Comparison of ENCODE assay signal across 15 mouse cellular contexts in the genomic region with DNA sequence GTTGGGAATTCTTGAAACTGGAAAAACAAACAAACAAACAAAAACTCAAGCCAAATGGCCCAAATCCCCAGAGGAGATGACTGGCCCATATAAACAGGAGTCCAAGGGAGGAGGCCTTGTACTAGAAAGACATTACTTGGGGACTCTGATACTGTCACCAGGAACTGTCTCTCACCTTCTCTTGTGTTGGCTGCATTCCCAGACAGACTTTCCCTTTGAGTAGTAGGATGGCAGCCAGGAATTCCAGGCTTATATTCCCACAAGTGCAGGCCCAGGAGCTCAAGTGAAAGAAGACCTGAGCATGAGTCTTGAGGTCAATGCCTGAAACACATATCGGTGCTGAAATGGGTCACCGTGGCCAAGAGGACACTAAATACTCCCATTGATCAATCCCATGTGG. TPM values are rescaled to one million over a fixed set of nuclear protein-coding genes. Genes with fewer than 3 reads are reported as not detected.
DNase-seq lines count a peak whose midpoint lies in the region; ATAC-seq and TF ChIP-seq lines count a peak whose summit lies in the region.
"Had no signal": no experiment of that assay in that cellular context is flagged by ENCODE, and none has a peak within 500 bp of the region (broad histone marks: within the 10 kb centered on the region; RNA-seq: fewer than 3 reads in every experiment).

No protein-coding gene starts in this region.

- no peak overlapping the region for H3K27ac ChIP-seq in forebrain, embryonic 14.5 days (ENCODE audit: low read depth, low read length)
- H3K27ac ChIP-seq in forebrain, embryonic 16.5 days (ENCODE audit: low read length): no peak overlapping the region
- H3K27ac ChIP-seq in heart, embryonic 13.5 days (replicated peaks): peak overlapping the region; percentile 25; the same call in 1 of the 2 replicates
- no peak overlapping the region for H3K27ac ChIP-seq in left cerebral cortex, adult 2 months
- peak overlapping the region; percentile 36; the same call in 1 of the 2 replicates for H3K27ac ChIP-seq in heart, embryonic 16.5 days (ENCODE audit: low read length)
- H3K27ac ChIP-seq: forebrain, embryonic 10.5 days; liver, embryonic 13.5 days; stomach, embryonic 15.5 days had no signal

- no peaks in the 10 kb centered on the region for H3K36me3 ChIP-seq in forebrain, embryonic 14.5 days (ENCODE audit: control insufficient read depth, insufficient read depth, low read length)
- no peaks in the 10 kb centered on the region for H3K36me3 ChIP-seq in forebrain, embryonic 16.5 days (ENCODE audit: control insufficient read depth, insufficient read depth)
- H3K36me3 ChIP-seq in heart, embryonic 13.5 days: no peaks in the 10 kb centered on the region
- H3K36me3 ChIP-seq in heart, embryonic 16.5 days (ENCODE audit: control insufficient read depth, insufficient read depth): no peaks in the 10 kb centered on the region
- H3K36me3 ChIP-seq: forebrain, embryonic 10.5 days; liver, embryonic 13.5 days; stomach, embryonic 15.5 days had no signal

- no peaks in the 10 kb centered on the region for H3K9me3 ChIP-seq in forebrain, embryonic 14.5 days (replicated peaks; ENCODE audit: control insufficient read depth, low read length)
- no peaks in the 10 kb centered on the region for H3K9me3 ChIP-seq in forebrain, embryonic 16.5 days (ENCODE audit: control insufficient read depth, low read length)
- no peaks in the 10 kb centered on the region for H3K9me3 ChIP-seq in heart, embryonic 13.5 days
- no peaks in the 10 kb centered on the region for H3K9me3 ChIP-seq in heart, embryonic 16.5 days (replicated peaks; ENCODE audit: control insufficient read depth, low read length)
- H3K9me3 ChIP-seq: forebrain, embryonic 10.5 days; liver, embryonic 13.5 days; stomach, embryonic 15.5 days had no signal

- DNase-seq in forebrain, embryonic 14.5 days (ENCODE audit: low spot score): peak; percentile 72
- no peak for DNase-seq in heart, postnatal 14 days
- peak; percentile 43 to 70 for DNase-seq in left cerebral cortex, postnatal 25 days (ENCODE audit: low spot score in 2 of 2)
- no peak for DNase-seq in left cerebral cortex, adult 2 months (ENCODE audit: extremely low spot score in 1 of 2, low spot score in 2 of 2)
- DNase-seq: adrenal gland, postnatal 10 days; cerebellum, adult 8-10 months; gastrocnemius, postnatal 10 days; liver, embryonic 13.5 days; midbrain, embryonic 14.5 days had no signal

- no peak for ATAC-seq in forebrain, embryonic 14.5 days
- no peak for ATAC-seq in forebrain, embryonic 16.5 days
- no peak for ATAC-seq in heart, embryonic 13.5 days (ENCODE audit: extremely low read depth, insufficient number of reproducible peaks, low FRiP score, low TSS enrichment)
- ATAC-seq in heart, embryonic 16.5 days (replicated peaks; ENCODE audit: extremely low read depth, insufficient read depth, low FRiP score): no peak
- ATAC-seq in megakaryocyte, adult 5-6 weeks (ENCODE audit: poor library complexity, severe bottlenecking): no peak

- TF ChIP-seq CTCF in left cerebral cortex, adult 2 months (IDR thresholded peaks at IDR 0.05): no peak

- H3K9ac ChIP-seq in forebrain, embryonic 14.5 days (ENCODE audit: low read length): no peak overlapping the region
- H3K9ac ChIP-seq in forebrain, embryonic 16.5 days (replicated peaks; ENCODE audit: low read depth, low read length): no peak overlapping the region
- no peak overlapping the region for H3K9ac ChIP-seq in heart, embryonic 13.5 days
- no peak overlapping the region for H3K9ac ChIP-seq in heart, embryonic 16.5 days (ENCODE audit: low read length)
- H3K9ac ChIP-seq: liver, embryonic 13.5 days; stomach, embryonic 15.5 days had no signal

- intact Hi-C loops in heart, postnatal 14 days (cut with DNase I): no loop called here
- intact Hi-C loops in left cerebral cortex, postnatal 25 days (cut with DNase I): no loop called here
- intact Hi-C loops in left cerebral cortex, adult 2 months (cut with DNase I): no loop called here

- H3K4me1 ChIP-seq in forebrain, embryonic 14.5 days (ENCODE audit: control insufficient read depth, insufficient read depth, low read length): peaks cover 2% of the 10 kb centered on the region; the same call in 1 of the 2 replicates
- H3K4me1 ChIP-seq in forebrain, embryonic 16.5 days (replicated peaks; ENCODE audit: control insufficient read depth, insufficient read depth, low read length): peaks cover 2% of the 10 kb centered on the region
- H3K4me1 ChIP-seq in heart, embryonic 13.5 days: peaks cover 21% of the 10 kb centered on the region
- peaks cover 14% of the 10 kb centered on the region for H3K4me1 ChIP-seq in heart, embryonic 16.5 days (ENCODE audit: control insufficient read depth, insufficient read depth, low read length)

- H3K4me2 ChIP-seq in forebrain, embryonic 14.5 days (ENCODE audit: low read length): no peak overlapping the region
- no peak overlapping the region for H3K4me2 ChIP-seq in forebrain, embryonic 16.5 days (ENCODE audit: low read length)
- no peak overlapping the region for H3K4me2 ChIP-seq in heart, embryonic 13.5 days
- H3K4me2 ChIP-seq in heart, embryonic 16.5 days (ENCODE audit: low read depth, low read length): no peak overlapping the region
- H3K4me2 ChIP-seq: liver, embryonic 13.5 days; stomach, embryonic 15.5 days had no signal

- 92% methylated on average over 2 of the region's 2 CpGs for WGBS in forebrain, embryonic 14.5 days
- 88% methylated on average over 2 of the region's 2 CpGs for WGBS in forebrain, embryonic 16.5 days
- 38% methylated on average over 2 of the region's 2 CpGs for WGBS in heart, embryonic 13.5 days
- WGBS in heart, embryonic 16.5 days: 37% methylated on average over 2 of the region's 2 CpGs

- no peaks in the 10 kb centered on the region for H3K27me3 ChIP-seq in forebrain, embryonic 14.5 days (replicated peaks; ENCODE audit: control insufficient read depth, insufficient read depth, low read length)
- H3K27me3 ChIP-seq in forebrain, embryonic 16.5 days (replicated peaks; ENCODE audit: control insufficient read depth, insufficient read depth, low read length): 0 out of 2 replicates have a peak, but pooled peaks cover 3% of the 10 kb centered on the region
- peaks cover 12% of the 10 kb centered on the region for H3K27me3 ChIP-seq in heart, embryonic 13.5 days (replicated peaks)
- no peaks in the 10 kb centered on the region for H3K27me3 ChIP-seq in heart, embryonic 16.5 days (ENCODE audit: control insufficient read depth, insufficient read depth, low read length)
- H3K27me3 ChIP-seq: stomach, embryonic 15.5 days had no signal

- H3K4me3 ChIP-seq in forebrain, embryonic 14.5 days (ENCODE audit: low read depth, low read length): no peak overlapping the region
- no peak overlapping the region for H3K4me3 ChIP-seq in forebrain, embryonic 16.5 days (replicated peaks; ENCODE audit: low read length)
- no peak overlapping the region for H3K4me3 ChIP-seq in heart, embryonic 13.5 days
- no peak overlapping the region for H3K4me3 ChIP-seq in left cerebral cortex, adult 2 months
- no peak overlapping the region for H3K4me3 ChIP-seq in heart, embryonic 16.5 days (ENCODE audit: low read length)
- H3K4me3 ChIP-seq: forebrain, embryonic 10.5 days; liver, embryonic 13.5 days; stomach, embryonic 15.5 days had no signal

RNA-seq across cellular contexts. Expression of gene Hs3st3b1, which starts 24.9 kb away (rescaled TPM):
- polyA plus RNA-seq in forebrain, embryonic 14.5 days (2014; fragmentation: Nextera tagmentation; extraction: Ambion mirVana): 3.3 and 3.9 TPM in 2 replicates
- polyA plus RNA-seq in forebrain, embryonic 16.5 days (2015; fragmentation: Nextera tagmentation; extraction: Ambion mirVana): 3.9 and 4.5 TPM in 2 replicates
- polyA plus RNA-seq in heart, embryonic 13.5 days (2015; fragmentation: Nextera tagmentation; extraction: Ambion mirVana): 2.2 and 2.7 TPM in 2 replicates
- total RNA-seq in heart, postnatal 14 days (2021): 1 to 10 TPM; 1.3 TPM
- 1 to 10 TPM; 1.2 to 1.3 TPM for total RNA-seq in left cerebral cortex, postnatal 25 days (2021)
- 1 to 10 TPM; 1.1 to 1.2 TPM for total RNA-seq in left cerebral cortex, adult 2 months (2021)
- 1.7 and 2.7 TPM in 2 replicates for polyA plus RNA-seq in heart, embryonic 16.5 days (2015; fragmentation: Nextera tagmentation; extraction: Ambion mirVana)
- 0.38 and 0.55 TPM in 2 replicates for total RNA-seq in megakaryocyte, adult 5-6 weeks (2015)
- 0.59 and 0.77 TPM in 2 replicates for total RNA-seq in megakaryocyte, adult 5-6 weeks (2017)

Comparison
In these comparisons a context has a peak if more than half of its experiments do, and no peak if none do; other contexts are left out.
1. DNase-seq: peak in forebrain, embryonic 14.5 days (single experiment) and left cerebral cortex, postnatal 25 days (2 of 2); none in heart, postnatal 14 days (0 of 2) and left cerebral cortex, adult 2 months (0 of 2).
2. H3K27ac ChIP-seq: peak in heart, embryonic 13.5 days (single experiment) and heart, embryonic 16.5 days (single experiment); none in forebrain, embryonic 14.5 days (single experiment), forebrain, embryonic 16.5 days (single experiment) and left cerebral cortex, adult 2 months (single experiment).